Mouse (Mus musculus) myocyte (in vitro differentiated cells): Measurements from ENCODE around the gene Gm10272.
"Not testable (repeated sequence)": the region's sequence is repeated elsewhere in the genome, so short reads cannot be mapped to it uniquely, and the experiment has no call there.

Experiments
- POLR2A ChIP-seq: IDR thresholded peaks from one replicate; pipeline ENCODE4 v1.6.1; 2011; ENCODE audit warnings: low read depth, mild to moderate bottlenecking, control low read depth, moderate library complexity; ENCODE audit not compliant: insufficient read length
- POLR2AphosphoS2 ChIP-seq: IDR thresholded peaks from one replicate; pipeline ENCODE4 v1.6.1; 2011; ENCODE audit warnings: low read depth, control low read depth; ENCODE audit not compliant: insufficient read length
- SRF ChIP-seq: IDR thresholded peaks from one replicate; pipeline ENCODE4 v1.6.1; 2011; ENCODE audit warnings: low read depth; ENCODE audit not compliant: control insufficient read depth, insufficient read length
- TCF12 ChIP-seq: IDR thresholded peaks from one replicate; pipeline ENCODE4 v1.6.1; 2011; ENCODE audit warnings: mild to moderate bottlenecking, control low read depth; ENCODE audit not compliant: poor library complexity, insufficient read depth, severe bottlenecking
- USF1 ChIP-seq: IDR thresholded peaks from one replicate; pipeline ENCODE4 v1.6.1; 2011; ENCODE audit warnings: low read depth, mild to moderate bottlenecking, control low read depth, moderate library complexity

DNA sequence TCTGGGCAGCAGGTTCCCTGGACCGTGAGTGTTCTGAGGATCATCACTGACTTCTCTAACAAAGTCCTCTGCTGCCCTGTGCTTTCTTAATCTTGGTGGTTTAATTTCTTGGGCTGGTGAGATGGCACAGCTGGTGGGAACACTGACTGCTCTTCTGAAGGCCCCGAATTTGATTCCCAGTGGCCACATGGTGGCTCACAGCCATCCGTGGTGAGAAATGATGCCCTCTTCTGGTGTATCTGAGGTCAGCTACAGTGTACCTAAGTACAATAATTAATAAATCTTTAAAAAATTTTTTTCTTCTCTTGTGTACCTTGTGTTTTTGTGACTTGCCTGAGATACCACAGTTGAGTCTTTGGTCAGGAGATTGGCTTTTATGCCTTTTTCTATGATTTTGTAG lies 45.9 kb downstream of the Gm10272 start:
- TF ChIP-seq USF1, POLR2A, SRF, TCF12, POLR2AphosphoS2: not testable (repeated sequence)
